Mouse (Mus musculus): ENCODE results near the gene Col25a1.

Col25a1 gene

GRCm38 (mm10) chr3:130313246-130313645, 181.9 kb downstream of the Col25a1 start:
- no peak for DNase-seq (ENCODE audit: low spot score in 2 of 2)

GRCm38 (mm10) chr3:130327039-130328015, 196.0 kb downstream of the Col25a1 start:
- no peak for DNase-seq (ENCODE audit: low spot score in 2 of 2)

- no peak for DNase-seq (ENCODE audit: low spot score in 2 of 2)
Observed at GRCm38 (mm10) chr3:130328909-130329308, 197.6 kb downstream of the Col25a1 start.

- DNase-seq (ENCODE audit: low spot score in 2 of 2): no peak
Observed at GRCm38 (mm10) chr3:130329833-130330555, 198.7 kb downstream of the Col25a1 start.

- no peak for DNase-seq (ENCODE audit: low spot score in 2 of 2)
Observed at GRCm38 (mm10) chr3:130330556-130330950, 199.3 kb downstream of the Col25a1 start.

GRCm38 (mm10) chr3:130332347-130332913, 201.1 kb downstream of the Col25a1 start:
- DNase-seq (ENCODE audit: low spot score in 2 of 2): no peak

GRCm38 (mm10) chr3:130337857-130338256, 206.6 kb downstream of the Col25a1 start:
- DNase-seq (ENCODE audit: low spot score in 2 of 2): no peak

- DNase-seq (ENCODE audit: low spot score in 2 of 2): no peak
Observed at GRCm38 (mm10) chr3:130338371-130338770, 207.1 kb downstream of the Col25a1 start.

GRCm38 (mm10) chr3:130350161-130350560, 218.9 kb downstream of the Col25a1 start:
- no peak for DNase-seq (ENCODE audit: low spot score in 2 of 2)

GRCm38 (mm10) chr3:130354399-130355039, 223.2 kb downstream of the Col25a1 start:
- no peak for DNase-seq (ENCODE audit: low spot score in 2 of 2)

- DNase-seq (ENCODE audit: low spot score in 2 of 2): no peak
Observed at GRCm38 (mm10) chr3:130356575-130357173, 225.4 kb downstream of the Col25a1 start.

GRCm38 (mm10) chr3:130360813-130361212, 229.5 kb downstream of the Col25a1 start:
- DNase-seq (ENCODE audit: low spot score in 2 of 2): no peak

GRCm38 (mm10) chr3:130361922-130362321, 230.6 kb downstream of the Col25a1 start:
- DNase-seq (ENCODE audit: low spot score in 2 of 2): no peak

- no peak for DNase-seq (ENCODE audit: low spot score in 2 of 2)
Observed at GRCm38 (mm10) chr3:130362797-130363367, 231.6 kb downstream of the Col25a1 start.

- DNase-seq (ENCODE audit: low spot score in 2 of 2): no peak
Observed at GRCm38 (mm10) chr3:130366917-130367610, 235.8 kb downstream of the Col25a1 start.

GRCm38 (mm10) chr3:130368352-130368751, 237.1 kb downstream of the Col25a1 start:
- DNase-seq (ENCODE audit: low spot score in 2 of 2): no peak

- DNase-seq (ENCODE audit: low spot score in 2 of 2): no peak
Observed at GRCm38 (mm10) chr3:130369113-130369512, 237.8 kb downstream of the Col25a1 start.

- no peak for DNase-seq (ENCODE audit: low spot score in 2 of 2)
Observed at GRCm38 (mm10) chr3:130370167-130370566, 238.9 kb downstream of the Col25a1 start.

GRCm38 (mm10) chr3:130373145-130373544, 241.8 kb downstream of the Col25a1 start:
- no peak for DNase-seq (ENCODE audit: low spot score in 2 of 2)

GRCm38 (mm10) chr3:130374620-130375341, 243.5 kb downstream of the Col25a1 start:
- no peak for DNase-seq (ENCODE audit: low spot score in 2 of 2)

Measured in spleen, postnatal 36 days (tissue).